Mouse (Mus musculus): ENCODE results near the gene Arhgap31. TPM values are rescaled to one million over a fixed set of nuclear protein-coding genes. Genes with fewer than 3 reads are reported as not detected.
A peak's percentile ranks its signal among the peaks of the same experiment; 100 is the strongest.

The Arhgap31 gene
- polyA plus RNA-seq, 1 experiment from 2014 or later, result 7.4 TPM

- H3K9ac ChIP-seq (ENCODE audit: low read depth, low read length), result no peak overlapping the region
- H3K36me3 ChIP-seq (ENCODE audit: control insufficient read depth, insufficient read depth, low read length), result no peaks in the 10 kb centered on the region
- no peak overlapping the region for H3K4me2 ChIP-seq
- no peaks in the 10 kb centered on the region for H3K9me3 ChIP-seq (ENCODE audit: control insufficient read depth, low read length)
- DNase-seq (ENCODE audit: low spot score), result no peak
- WGBS, result 85% methylated on average over 10 of the region's 10 CpGs
- no peak overlapping the region for H3K4me3 ChIP-seq (ENCODE audit: low read depth, low read length)
- H3K27ac ChIP-seq (ENCODE audit: low read depth, low read length), result no peak overlapping the region
- peaks cover 6% of the 10 kb centered on the region; the same call in 1 of the 2 replicates for H3K27me3 ChIP-seq (replicated peaks; ENCODE audit: control insufficient read depth, insufficient read depth, low read length)
- no peak for ATAC-seq (replicated peaks; ENCODE audit: low FRiP score)
- no peaks in the 10 kb centered on the region for H3K4me1 ChIP-seq (replicated peaks; ENCODE audit: control insufficient read depth, insufficient read depth, low read length)
Observed at GRCm38 (mm10) chr16:38662575-38662974, 50.5 kb downstream of the Arhgap31 start.

DNA sequence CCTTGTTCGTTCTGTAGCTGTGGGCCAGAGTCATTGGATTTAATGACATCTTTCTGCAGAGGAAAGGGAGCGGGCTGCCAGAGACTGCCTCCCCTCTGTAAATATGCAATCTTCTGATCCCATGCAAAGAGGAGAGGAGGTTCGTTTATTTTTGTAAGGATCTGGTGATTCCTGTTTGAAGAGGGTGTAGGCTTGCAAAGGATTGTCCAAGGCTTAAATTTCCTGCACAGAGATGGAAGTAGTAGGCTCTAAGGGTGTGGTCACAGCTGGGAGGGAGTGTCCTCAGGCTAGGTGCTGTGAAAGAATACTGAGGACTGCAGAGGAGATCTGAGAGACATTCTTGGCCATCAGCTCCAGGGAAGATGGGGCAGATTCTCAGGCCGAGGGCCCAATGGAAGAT, 58.8 kb downstream of the Arhgap31 start:
- 45% methylated on average over 4 of the region's 4 CpGs for WGBS
- Histone ChIP-seq H3K27me3 (replicated peaks; ENCODE audit: control insufficient read depth, insufficient read depth, low read length) (peaks cover 21% of the 10 kb centered on the region), H3K9me3 (ENCODE audit: control insufficient read depth, low read length) (no peaks in the 10 kb centered on the region), H3K36me3 (ENCODE audit: control insufficient read depth, insufficient read depth, low read length) (no peaks in the 10 kb centered on the region), H3K4me2 (no peak overlapping the region), H3K4me3 (ENCODE audit: low read depth, low read length) (no peak overlapping the region), H3K4me1 (replicated peaks; ENCODE audit: control insufficient read depth, insufficient read depth, low read length) (peaks cover 12% of the 10 kb centered on the region), H3K9ac (ENCODE audit: low read depth, low read length) (no peak overlapping the region), H3K27ac (ENCODE audit: low read depth, low read length) (no peak overlapping the region)
- ATAC-seq (replicated peaks; ENCODE audit: low FRiP score) (no peak), DNase-seq (ENCODE audit: low spot score) (no peak)

DNA sequence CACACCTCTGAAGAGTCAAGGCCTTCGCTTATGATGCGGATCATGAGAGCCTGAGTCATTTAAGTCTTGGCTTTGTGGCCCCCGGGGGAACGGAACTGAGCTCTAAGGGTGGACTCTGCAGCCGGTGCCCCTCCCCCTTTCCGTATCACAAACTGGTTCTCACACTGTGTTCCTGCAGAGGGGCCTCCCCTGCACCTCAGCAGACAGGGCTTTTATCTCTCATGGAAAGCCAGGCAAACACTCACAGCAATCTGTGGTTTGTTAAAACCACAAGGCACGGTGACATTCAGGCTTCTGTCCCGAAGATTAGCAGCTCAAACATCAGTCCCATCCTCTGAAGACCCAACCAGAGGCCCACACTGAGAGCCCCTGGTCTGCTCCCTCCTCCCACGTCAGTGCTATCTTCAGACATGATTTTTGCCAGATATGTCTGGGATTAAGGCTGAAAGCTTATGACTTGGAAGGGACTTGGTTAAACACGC, 59.6 kb downstream of the Arhgap31 start:
- peak overlapping the region; percentile 30; the same call in 1 of the 2 replicates for H3K27ac ChIP-seq (ENCODE audit: low read depth, low read length)
- H3K4me2 ChIP-seq, result no peak overlapping the region
- H3K9me3 ChIP-seq (ENCODE audit: control insufficient read depth, low read length), result no peaks in the 10 kb centered on the region
- WGBS, result 4% methylated on average over 10 of the region's 10 CpGs
- DNase-seq (ENCODE audit: low spot score) (peak; percentile 42), ATAC-seq (replicated peaks; ENCODE audit: low FRiP score) (peak; percentile 68)
- H3K27me3 ChIP-seq (replicated peaks; ENCODE audit: control insufficient read depth, insufficient read depth, low read length), result peaks cover 21% of the 10 kb centered on the region
- H3K9ac ChIP-seq (ENCODE audit: low read depth, low read length), result no peak overlapping the region
- H3K4me3 ChIP-seq (ENCODE audit: low read depth, low read length), result no peak overlapping the region
- H3K36me3 ChIP-seq (ENCODE audit: control insufficient read depth, insufficient read depth, low read length), result no peaks in the 10 kb centered on the region
- H3K4me1 ChIP-seq (replicated peaks; ENCODE audit: control insufficient read depth, insufficient read depth, low read length), result peaks cover 16% of the 10 kb centered on the region

DNA sequence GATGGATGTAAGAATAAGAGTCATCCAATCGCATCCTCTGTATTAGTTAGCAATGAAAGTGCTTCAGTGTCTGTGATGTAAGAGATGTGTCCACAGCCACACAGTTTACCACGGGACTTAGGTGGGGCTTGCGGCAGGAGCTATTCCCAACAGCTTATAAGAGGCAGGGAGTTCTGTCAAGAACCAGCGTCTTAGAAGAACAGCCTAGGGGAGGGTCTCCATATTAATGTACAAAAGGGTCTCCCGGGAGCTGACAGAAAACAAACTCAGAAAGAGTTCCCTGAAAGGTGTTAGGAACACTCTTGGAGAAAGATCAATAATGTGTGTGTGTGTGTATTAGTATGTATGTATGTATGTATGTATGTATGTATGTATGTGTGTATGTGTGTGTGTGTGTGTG, 60.4 kb downstream of the Arhgap31 start:
- Histone ChIP-seq H3K36me3 (ENCODE audit: control insufficient read depth, insufficient read depth, low read length) (no peaks in the 10 kb centered on the region), H3K4me3 (ENCODE audit: low read depth, low read length) (no peak overlapping the region), H3K4me1 (replicated peaks; ENCODE audit: control insufficient read depth, insufficient read depth, low read length) (peaks cover 16% of the 10 kb centered on the region), H3K27ac (ENCODE audit: low read depth, low read length) (no peak overlapping the region), H3K9ac (ENCODE audit: low read depth, low read length) (no peak overlapping the region), H3K27me3 (replicated peaks; ENCODE audit: control insufficient read depth, insufficient read depth, low read length) (peaks cover 15% of the 10 kb centered on the region), H3K9me3 (ENCODE audit: control insufficient read depth, low read length) (no peaks in the 10 kb centered on the region), H3K4me2 (no peak overlapping the region)
- no peak for ATAC-seq (replicated peaks; ENCODE audit: low FRiP score)
- WGBS, result 65% methylated on average over 5 of the region's 5 CpGs
- no peak for DNase-seq (ENCODE audit: low spot score)

- 37% methylated on average over 10 of the region's 10 CpGs for WGBS
- DNase-seq (ENCODE audit: low spot score) (no peak), ATAC-seq (replicated peaks; ENCODE audit: low FRiP score) (no peak)
- peak overlapping the region; percentile 13; the same call in 1 of the 2 replicates for H3K27ac ChIP-seq (ENCODE audit: low read depth, low read length)
- H3K9me3 ChIP-seq (ENCODE audit: control insufficient read depth, low read length), result no peaks in the 10 kb centered on the region
- no peaks in the 10 kb centered on the region for H3K36me3 ChIP-seq (ENCODE audit: control insufficient read depth, insufficient read depth, low read length)
- no peak overlapping the region for H3K9ac ChIP-seq (ENCODE audit: low read depth, low read length)
- H3K4me1 ChIP-seq (replicated peaks; ENCODE audit: control insufficient read depth, insufficient read depth, low read length), result peaks cover 16% of the 10 kb centered on the region
- no peak overlapping the region for H3K4me2 ChIP-seq
- H3K27me3 ChIP-seq (replicated peaks; ENCODE audit: control insufficient read depth, insufficient read depth, low read length), result peaks cover 15% of the 10 kb centered on the region
- H3K4me3 ChIP-seq (ENCODE audit: low read depth, low read length), result no peak overlapping the region
Observed at GRCm38 (mm10) chr16:38651721-38652231, 61.3 kb downstream of the Arhgap31 start.

GRCm38 (mm10) chr16:38651306-38651705, 61.8 kb downstream of the Arhgap31 start:
- ATAC-seq (replicated peaks; ENCODE audit: low FRiP score) (no peak), DNase-seq (ENCODE audit: low spot score) (no peak)
- 79% methylated on average over 12 of the region's 12 CpGs for WGBS
- Histone ChIP-seq H3K9me3 (ENCODE audit: control insufficient read depth, low read length) (no peaks in the 10 kb centered on the region), H3K4me1 (replicated peaks; ENCODE audit: control insufficient read depth, insufficient read depth, low read length) (peaks cover 16% of the 10 kb centered on the region), H3K27ac (ENCODE audit: low read depth, low read length) (0 out of 2 replicates have a peak overlapping the region, but pooled peaks have one; percentile 13), H3K4me3 (ENCODE audit: low read depth, low read length) (no peak overlapping the region), H3K27me3 (replicated peaks; ENCODE audit: control insufficient read depth, insufficient read depth, low read length) (peaks cover 17% of the 10 kb centered on the region), H3K9ac (ENCODE audit: low read depth, low read length) (no peak overlapping the region), H3K4me2 (no peak overlapping the region), H3K36me3 (ENCODE audit: control insufficient read depth, insufficient read depth, low read length) (no peaks in the 10 kb centered on the region)

DNA sequence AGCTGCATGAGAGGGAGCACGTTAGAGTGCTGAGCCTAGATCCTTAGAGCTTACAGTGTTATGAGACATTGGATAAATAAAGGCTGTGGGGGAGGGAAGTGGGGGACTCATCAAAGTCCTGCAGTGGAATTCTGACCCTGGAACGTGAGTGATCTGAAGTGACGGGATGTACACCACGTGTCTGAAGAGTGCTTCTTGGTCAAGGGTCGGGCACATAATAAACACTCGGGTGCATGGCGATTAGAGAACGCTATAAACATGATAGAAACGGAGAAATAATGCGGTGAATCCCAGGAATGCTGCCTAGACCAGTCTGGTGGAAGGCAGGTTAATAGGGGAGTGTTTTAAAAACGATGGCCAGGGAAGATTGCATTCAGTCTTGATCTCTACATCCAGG, 63.6 kb downstream of the Arhgap31 start:
- H3K27me3 ChIP-seq (replicated peaks; ENCODE audit: control insufficient read depth, insufficient read depth, low read length), result peaks cover 17% of the 10 kb centered on the region
- no peak for ATAC-seq (replicated peaks; ENCODE audit: low FRiP score)
- H3K9ac ChIP-seq (ENCODE audit: low read depth, low read length), result no peak overlapping the region
- no peak overlapping the region for H3K4me2 ChIP-seq
- no peaks in the 10 kb centered on the region for H3K9me3 ChIP-seq (ENCODE audit: control insufficient read depth, low read length)
- WGBS, result 56% methylated on average over 11 of the region's 11 CpGs
- H3K4me3 ChIP-seq (ENCODE audit: low read depth, low read length), result no peak overlapping the region
- H3K36me3 ChIP-seq (ENCODE audit: control insufficient read depth, insufficient read depth, low read length), result no peaks in the 10 kb centered on the region
- peaks cover 15% of the 10 kb centered on the region for H3K4me1 ChIP-seq (replicated peaks; ENCODE audit: control insufficient read depth, insufficient read depth, low read length)
- no peak overlapping the region for H3K27ac ChIP-seq (ENCODE audit: low read depth, low read length)
- no peak for DNase-seq (ENCODE audit: low spot score)

- ATAC-seq (replicated peaks; ENCODE audit: low FRiP score) (no peak), DNase-seq (ENCODE audit: low spot score) (no peak)
- Histone ChIP-seq H3K27me3 (replicated peaks; ENCODE audit: control insufficient read depth, insufficient read depth, low read length) (peaks cover 17% of the 10 kb centered on the region), H3K36me3 (ENCODE audit: control insufficient read depth, insufficient read depth, low read length) (no peaks in the 10 kb centered on the region), H3K9me3 (ENCODE audit: control insufficient read depth, low read length) (no peaks in the 10 kb centered on the region), H3K4me1 (replicated peaks; ENCODE audit: control insufficient read depth, insufficient read depth, low read length) (peaks cover 12% of the 10 kb centered on the region), H3K4me2 (no peak overlapping the region), H3K4me3 (ENCODE audit: low read depth, low read length) (no peak overlapping the region), H3K27ac (ENCODE audit: low read depth, low read length) (no peak overlapping the region), H3K9ac (ENCODE audit: low read depth, low read length) (no peak overlapping the region)
- WGBS, result 70% methylated on average over 9 of the region's 9 CpGs
Observed at GRCm38 (mm10) chr16:38648783-38649430, 64.2 kb downstream of the Arhgap31 start.

DNA sequence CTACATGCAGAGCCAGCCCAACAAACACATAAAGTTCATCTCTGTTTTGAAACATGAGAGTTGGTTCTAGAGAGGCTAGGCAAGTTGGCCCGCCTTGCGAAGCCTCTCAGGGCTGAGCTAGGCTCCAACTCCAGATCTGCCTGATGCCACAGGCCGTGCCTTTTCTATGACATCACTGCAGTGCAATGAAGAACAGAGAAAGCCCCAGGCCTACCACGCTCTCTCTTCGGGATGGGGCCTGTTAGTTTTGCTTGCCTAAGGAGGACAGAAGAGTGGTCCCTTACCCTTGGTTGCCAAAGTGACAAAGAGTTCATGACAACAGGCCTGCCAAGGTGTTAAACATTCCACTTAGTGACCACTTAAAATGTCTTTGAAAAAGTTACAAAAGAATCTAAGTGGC, 64.9 kb downstream of the Arhgap31 start:
- Histone ChIP-seq H3K4me1 (replicated peaks; ENCODE audit: control insufficient read depth, insufficient read depth, low read length) (peaks cover 11% of the 10 kb centered on the region), H3K27me3 (replicated peaks; ENCODE audit: control insufficient read depth, insufficient read depth, low read length) (peaks cover 17% of the 10 kb centered on the region), H3K4me3 (ENCODE audit: low read depth, low read length) (no peak overlapping the region), H3K9ac (ENCODE audit: low read depth, low read length) (no peak overlapping the region), H3K27ac (ENCODE audit: low read depth, low read length) (no peak overlapping the region), H3K4me2 (no peak overlapping the region), H3K9me3 (ENCODE audit: control insufficient read depth, low read length) (no peaks in the 10 kb centered on the region), H3K36me3 (ENCODE audit: control insufficient read depth, insufficient read depth, low read length) (no peaks in the 10 kb centered on the region)
- WGBS, result 80% methylated on average over 5 of the region's 5 CpGs
- no peak for DNase-seq (ENCODE audit: low spot score)
- ATAC-seq (replicated peaks; ENCODE audit: low FRiP score), result no peak

Measured in liver, embryonic 11.5 days (tissue).